Mouse (Mus musculus) midbrain, embryonic 10.5 days (tissue): ENCODE measurements around the gene Slc12a8. TPM values are rescaled to one million over a fixed set of nuclear protein-coding genes. Genes with fewer than 3 reads are reported as not detected.
A peak's percentile ranks its signal among the peaks of the same experiment; 100 is the strongest.

Experiments used
- DNase-seq: peaks from one replicate; pipeline ENCODE4 v3.0.0-alpha.2; 2017; ENCODE audit warnings: low spot score
- H3K27ac ChIP-seq: fragments of 300-500 bp; sonication (generic); replicated peaks from 2 replicates; pipeline ENCODE4 v1.5.1; 2016; ENCODE audit warnings: mild to moderate bottlenecking
- H3K27me3 ChIP-seq: fragments of 300-500 bp; sonication (generic); 2 replicates; pipeline ENCODE4 v1.6.1; 2016; ENCODE audit warnings: low read depth, mild to moderate bottlenecking; ENCODE audit not compliant: poor library complexity, severe bottlenecking
- H3K36me3 ChIP-seq: fragments of 300-500 bp; sonication (generic); 2 replicates; pipeline ENCODE4 v1.6.1; 2016; ENCODE audit warnings: mild to moderate bottlenecking, moderate library complexity
- H3K4me1 ChIP-seq: fragments of 300-500 bp; sonication (generic); 2 replicates; pipeline ENCODE4 v1.6.1; 2016
- H3K4me3 ChIP-seq: fragments of 300-500 bp; sonication (generic); 2 replicates; pipeline ENCODE4 v1.5.1; 2016; ENCODE audit warnings: mild to moderate bottlenecking, moderate library complexity
- H3K9me3 ChIP-seq: fragments of 300-500 bp; sonication (generic); replicated peaks from 2 replicates; pipeline ENCODE4 v1.6.1; 2016; ENCODE audit warnings: mild to moderate bottlenecking
- WGBS: fragments of 180-500 bp; shearing (Covaris S2); methylation state at CpG from one replicate; pipeline ENCODE4 v1.1.7; 2016; 5-methylcytosine and 5-hydroxymethylcytosine counted together
- polyA plus RNA-seq: library from polyadenylated mRNA; unstranded; fragments of >200 nt; fragmentation: Nextera tagmentation; extraction: Ambion mirVana; gene quantifications from 2 replicates; pipeline ENCODE4 v1.2.1, GENCODE M21; 2016

The Slc12a8 gene
- polyA plus RNA-seq, 1 experiment from 2014 or later = 1.9 TPM

GRCm38 (mm10) chr16:33591390-33592067, 74.4 kb downstream of the Slc12a8 start:
- Histone ChIP-seq H3K9me3 (no peaks in the 10 kb centered on the region), H3K36me3 (no peaks in the 10 kb centered on the region), H3K4me1 (peaks cover 69% of the 10 kb centered on the region), H3K27me3 (no peaks in the 10 kb centered on the region), H3K4me3 (no peak overlapping the region), H3K27ac (peak overlapping the region; percentile 91)
- 80% methylated on average over 10 of the region's 10 CpGs for WGBS
- no peak for DNase-seq

DNA sequence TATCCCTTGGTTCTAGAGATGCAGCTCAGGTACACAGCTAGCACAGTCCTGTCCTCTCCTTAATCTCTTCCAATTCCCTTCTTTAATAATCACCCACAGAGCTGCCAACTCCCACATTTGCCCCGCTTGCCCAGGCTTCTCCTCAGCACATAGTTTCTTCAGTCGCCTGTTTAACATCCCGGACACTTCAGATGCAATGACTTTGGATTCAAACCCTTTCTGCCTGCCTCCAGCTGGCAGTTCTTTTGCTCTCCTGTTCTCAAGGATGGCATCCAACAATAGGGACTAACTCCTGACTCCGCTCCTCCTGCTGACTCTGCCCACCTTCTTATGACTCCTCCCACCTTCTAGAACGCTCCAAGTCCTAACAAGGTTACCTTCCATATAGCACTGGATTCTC, 75.2 kb downstream of the Slc12a8 start:
- WGBS = 94% methylated on average over 5 of the region's 5 CpGs
- H3K36me3 ChIP-seq = no peaks in the 10 kb centered on the region
- H3K9me3 ChIP-seq = no peaks in the 10 kb centered on the region
- no peak for DNase-seq
- H3K27ac ChIP-seq = peak overlapping the region; percentile 91
- no peaks in the 10 kb centered on the region for H3K27me3 ChIP-seq
- H3K4me1 ChIP-seq = peaks cover 61% of the 10 kb centered on the region
- no peak overlapping the region for H3K4me3 ChIP-seq

- peaks cover 55% of the 10 kb centered on the region for H3K4me1 ChIP-seq
- no peak overlapping the region for H3K4me3 ChIP-seq
- no peak for DNase-seq
- no peaks in the 10 kb centered on the region for H3K9me3 ChIP-seq
- WGBS = 76% methylated on average over 7 of the region's 7 CpGs
- H3K36me3 ChIP-seq = no peaks in the 10 kb centered on the region
- H3K27ac ChIP-seq = peak overlapping the region; percentile 91
- H3K27me3 ChIP-seq = no peaks in the 10 kb centered on the region
These were observed 76.3 kb downstream of the Slc12a8 start for GRCm38 (mm10) chr16:33593467-33593866.

- H3K4me1 ChIP-seq = peaks cover 49% of the 10 kb centered on the region
- no peaks in the 10 kb centered on the region for H3K9me3 ChIP-seq
- 25% methylated on average over 7 of the region's 7 CpGs for WGBS
- H3K27me3 ChIP-seq = no peaks in the 10 kb centered on the region
- no peak overlapping the region for H3K4me3 ChIP-seq
- peak; percentile 80 for DNase-seq
- no peaks in the 10 kb centered on the region for H3K36me3 ChIP-seq
- H3K27ac ChIP-seq = peak overlapping the region; percentile 91
These were observed 77.1 kb downstream of the Slc12a8 start for GRCm38 (mm10) chr16:33594037-33594771.

DNA sequence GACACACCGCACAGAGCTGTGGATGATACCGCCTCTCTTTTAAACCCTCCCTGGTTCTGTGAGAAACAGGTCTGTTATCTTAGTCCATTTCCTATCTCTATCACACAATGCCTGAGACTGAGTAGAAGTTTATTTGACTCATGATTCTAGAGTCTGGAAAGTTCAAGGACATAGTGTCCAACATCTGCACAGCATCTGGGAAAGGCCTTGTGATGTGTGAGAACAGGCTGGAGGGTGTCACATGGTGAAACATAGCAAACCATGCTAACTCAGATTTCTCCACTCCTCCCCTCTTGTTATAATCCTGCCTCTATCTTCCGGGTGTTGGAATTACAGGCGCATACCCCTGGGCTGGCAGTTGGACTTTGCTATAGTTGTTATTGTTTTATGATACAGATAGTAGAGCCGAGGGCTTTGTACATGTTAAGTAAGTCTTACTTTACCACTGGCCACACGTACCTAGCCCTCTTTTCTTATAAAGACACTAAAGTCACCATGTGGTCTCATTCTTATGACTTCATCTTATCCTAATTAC, 78.2 kb downstream of the Slc12a8 start:
- H3K4me3 ChIP-seq = no peak overlapping the region
- WGBS = 93% methylated on average over 6 of the region's 6 CpGs
- peaks cover 38% of the 10 kb centered on the region for H3K4me1 ChIP-seq
- no peaks in the 10 kb centered on the region for H3K27me3 ChIP-seq
- H3K9me3 ChIP-seq = no peaks in the 10 kb centered on the region
- no peak for DNase-seq
- no peaks in the 10 kb centered on the region for H3K36me3 ChIP-seq
- H3K27ac ChIP-seq = peak overlapping the region; percentile 91

DNA sequence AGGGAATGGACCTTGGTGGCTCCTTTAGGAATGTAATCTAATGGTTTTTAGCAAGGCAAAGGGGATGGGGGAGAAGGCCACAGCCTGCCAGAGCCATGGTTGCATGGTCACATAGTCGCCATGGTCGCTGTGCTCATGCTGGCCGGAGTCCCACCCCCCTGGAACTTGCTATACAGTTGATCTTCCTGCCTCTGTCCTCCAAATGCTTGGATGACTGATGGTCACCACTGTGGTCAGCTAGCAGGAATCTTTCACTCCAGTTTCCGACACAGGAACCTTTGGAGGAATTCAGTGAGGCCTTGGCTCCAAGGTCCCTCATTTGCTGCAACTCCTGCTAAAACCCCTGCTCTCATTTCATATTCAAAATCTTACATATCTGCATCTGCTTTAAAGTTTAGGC, 79.1 kb downstream of the Slc12a8 start:
- Histone ChIP-seq H3K36me3 (no peaks in the 10 kb centered on the region), H3K9me3 (no peaks in the 10 kb centered on the region), H3K27ac (peak overlapping the region; percentile 91), H3K4me1 (peaks cover 36% of the 10 kb centered on the region), H3K4me3 (no peak overlapping the region), H3K27me3 (no peaks in the 10 kb centered on the region)
- WGBS = 86% methylated on average over 4 of the region's 4 CpGs
- DNase-seq = no peak

DNA sequence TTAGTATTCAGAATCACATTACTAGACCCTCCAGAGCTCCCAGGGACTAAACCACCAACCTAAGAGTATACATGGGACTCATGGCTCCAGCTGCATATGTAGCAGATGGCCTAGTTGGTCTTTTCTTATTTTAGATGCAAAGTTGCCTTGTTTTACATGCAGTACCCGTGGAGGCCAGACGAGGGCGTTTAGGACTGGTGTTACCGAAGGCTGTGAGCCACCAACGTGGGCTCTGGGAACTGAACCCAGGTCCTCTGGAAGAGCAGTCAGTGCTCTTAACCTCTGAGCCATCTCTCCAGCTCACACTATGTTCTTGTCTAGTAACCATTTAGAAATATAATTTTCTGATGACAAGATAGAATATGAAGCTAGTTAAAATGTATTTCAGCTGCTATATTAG, 83.1 kb downstream of the Slc12a8 start:
- Histone ChIP-seq H3K27me3 (no peaks in the 10 kb centered on the region), H3K36me3 (peaks cover 5% of the 10 kb centered on the region; the same call in 1 of the 2 replicates), H3K9me3 (peaks cover 8% of the 10 kb centered on the region; the same call in 1 of the 2 replicates), H3K4me3 (no peak overlapping the region), H3K4me1 (peaks cover 9% of the 10 kb centered on the region), H3K27ac (no peak overlapping the region)
- peak; percentile 45 for DNase-seq
- 29% methylated on average over 5 of the region's 5 CpGs for WGBS

GRCm38 (mm10) chr16:33601299-33601698, 84.2 kb downstream of the Slc12a8 start:
- WGBS = 93% methylated on average over 8 of the region's 8 CpGs
- H3K36me3 ChIP-seq = peaks cover 5% of the 10 kb centered on the region; the same call in 1 of the 2 replicates
- H3K4me1 ChIP-seq = peaks cover 17% of the 10 kb centered on the region
- H3K27me3 ChIP-seq = no peaks in the 10 kb centered on the region
- no peak overlapping the region for H3K4me3 ChIP-seq
- DNase-seq = no peak
- H3K9me3 ChIP-seq = peaks cover 8% of the 10 kb centered on the region; the same call in 1 of the 2 replicates
- H3K27ac ChIP-seq = peak overlapping the region; percentile 19

DNA sequence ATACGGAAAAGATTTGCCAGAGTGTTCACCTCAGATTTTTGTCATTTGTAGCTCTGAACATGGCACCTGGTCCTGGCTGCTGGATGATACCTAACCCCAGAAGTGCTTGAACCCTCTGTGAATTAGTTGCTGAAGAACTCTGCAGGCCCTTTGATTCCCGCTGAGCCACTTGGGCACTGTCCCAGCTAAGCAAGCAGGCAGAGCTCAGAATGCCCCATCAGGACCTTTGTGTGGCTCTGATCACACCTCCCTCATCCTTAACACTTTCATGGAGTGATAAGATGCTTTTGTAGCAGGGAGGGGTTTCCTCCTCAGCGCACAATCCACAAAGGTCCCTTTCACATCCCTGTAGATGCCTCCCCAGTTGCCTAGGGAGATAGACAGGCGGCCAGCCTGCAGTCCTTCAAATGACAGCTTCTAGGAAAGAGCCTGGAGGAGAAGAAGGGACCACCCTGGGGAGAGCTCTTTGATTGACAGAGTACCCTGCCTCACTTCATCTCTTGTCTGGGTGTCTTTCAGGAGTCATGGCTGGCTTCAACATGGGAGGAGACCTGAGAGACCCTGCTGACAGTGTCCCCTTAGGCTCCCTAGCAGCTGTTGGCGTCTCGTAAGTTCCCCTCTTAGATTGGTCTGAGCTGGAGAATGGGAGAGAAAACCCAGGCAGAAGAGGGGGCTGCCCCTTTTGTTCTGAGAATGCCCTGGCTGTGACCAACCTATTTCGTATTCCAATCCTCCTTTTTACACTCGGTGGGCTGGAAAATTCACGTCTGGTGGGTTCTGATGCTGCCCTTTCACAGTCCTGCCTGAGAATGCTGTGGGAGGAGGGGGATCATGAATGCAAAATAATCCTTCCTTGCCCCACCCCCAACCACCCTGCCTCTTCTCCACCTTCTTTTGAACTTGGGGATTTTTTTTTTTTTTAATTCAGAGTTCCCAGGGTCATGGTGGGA, 88.8 kb downstream of the Slc12a8 start:
- Histone ChIP-seq H3K9me3 (peaks cover 8% of the 10 kb centered on the region; the same call in 1 of the 2 replicates), H3K27me3 (no peaks in the 10 kb centered on the region), H3K36me3 (peaks cover 5% of the 10 kb centered on the region; the same call in 1 of the 2 replicates), H3K4me1 (peaks cover 50% of the 10 kb centered on the region), H3K4me3 (0 out of 2 replicates have a peak overlapping the region, but pooled peaks have one; percentile 12), H3K27ac (peak overlapping the region; percentile 91)
- 11% methylated on average over 9 of the region's 9 CpGs for WGBS
- peak; percentile 87 for DNase-seq

DNA sequence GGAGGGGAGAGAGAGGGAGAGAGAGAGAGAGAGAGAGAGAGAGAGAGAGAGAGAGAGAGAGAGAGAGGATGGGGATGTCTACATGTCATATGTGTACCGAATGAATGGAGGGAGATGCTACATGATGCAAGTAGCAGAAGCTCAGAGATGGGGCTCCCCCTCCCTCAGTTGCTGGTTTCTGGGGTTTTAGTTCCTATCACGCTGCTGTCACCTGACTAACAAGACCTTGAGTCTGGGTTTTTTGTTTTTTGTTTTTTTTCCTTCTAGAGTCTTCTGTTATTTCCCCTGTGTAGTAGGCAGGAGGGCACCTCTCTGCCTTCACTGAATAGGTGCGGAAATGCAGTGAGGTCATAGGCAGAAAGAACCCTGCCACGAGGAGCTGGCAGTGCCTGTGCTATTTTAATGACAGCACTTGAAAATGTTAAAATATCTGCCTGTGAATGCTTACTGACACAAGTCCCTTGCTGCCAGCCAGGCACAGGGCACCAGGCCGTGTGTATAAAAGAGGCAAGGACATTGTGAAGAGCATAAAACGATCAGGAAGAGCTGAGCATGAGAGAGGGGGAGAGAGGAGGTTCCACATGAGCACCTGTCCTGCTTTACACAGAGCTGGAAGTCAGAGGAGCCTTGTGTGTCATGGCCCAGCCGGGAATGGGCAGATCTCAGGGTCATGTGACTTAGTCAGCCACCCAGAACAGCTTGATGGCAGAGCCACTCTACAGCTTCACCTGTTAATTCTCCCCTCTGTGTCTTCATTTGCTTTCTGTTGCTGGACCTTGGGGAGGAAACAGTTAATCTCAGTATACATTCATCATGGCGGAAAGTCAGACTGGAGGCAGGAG, 89.8 kb downstream of the Slc12a8 start:
- Histone ChIP-seq H3K27me3 (no peaks in the 10 kb centered on the region), H3K27ac (peak overlapping the region; percentile 91), H3K36me3 (peaks cover 5% of the 10 kb centered on the region; the same call in 1 of the 2 replicates), H3K4me1 (peaks cover 56% of the 10 kb centered on the region), H3K4me3 (0 out of 2 replicates have a peak overlapping the region, but pooled peaks have one; percentile 12), H3K9me3 (peaks cover 8% of the 10 kb centered on the region; the same call in 1 of the 2 replicates)
- 36% methylated on average over 8 of the region's 8 CpGs for WGBS
- peak; percentile 28 for DNase-seq

DNA sequence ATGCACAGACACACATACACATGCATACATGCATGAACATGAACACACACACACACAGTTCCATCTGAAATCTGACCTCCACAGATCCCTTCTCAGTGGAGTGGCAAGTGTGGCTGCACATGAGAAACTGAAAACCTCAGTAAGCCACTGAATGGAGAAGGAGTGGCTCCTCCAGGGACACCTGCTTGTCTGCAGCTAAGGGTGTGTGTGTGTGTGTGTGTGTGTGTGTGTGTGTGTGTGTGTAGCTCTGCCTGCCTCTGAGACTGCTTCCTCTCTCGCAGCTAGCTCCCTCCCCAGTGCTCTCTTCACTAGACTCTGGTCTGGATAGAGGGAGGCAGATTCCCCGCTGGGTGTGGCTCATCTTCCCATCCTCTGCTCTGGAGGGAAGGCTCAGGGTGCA, 92.4 kb downstream of the Slc12a8 start:
- 68% methylated on average over 2 of the region's 2 CpGs for WGBS
- Histone ChIP-seq H3K27ac (peak overlapping the region; percentile 91), H3K27me3 (no peaks in the 10 kb centered on the region), H3K4me1 (peaks cover 56% of the 10 kb centered on the region), H3K4me3 (no peak overlapping the region), H3K9me3 (no peaks in the 10 kb centered on the region), H3K36me3 (no peaks in the 10 kb centered on the region)
- no peak for DNase-seq
